Mouse (Mus musculus): Measurements from ENCODE around the gene Cacna2d3. TPM values are rescaled to one million over a fixed set of nuclear protein-coding genes. Genes with fewer than 3 reads are reported as not detected.

The Cacna2d3 gene
- polyA plus RNA-seq, 1 experiment from 2014 or later, result 0.03 TPM

DNA sequence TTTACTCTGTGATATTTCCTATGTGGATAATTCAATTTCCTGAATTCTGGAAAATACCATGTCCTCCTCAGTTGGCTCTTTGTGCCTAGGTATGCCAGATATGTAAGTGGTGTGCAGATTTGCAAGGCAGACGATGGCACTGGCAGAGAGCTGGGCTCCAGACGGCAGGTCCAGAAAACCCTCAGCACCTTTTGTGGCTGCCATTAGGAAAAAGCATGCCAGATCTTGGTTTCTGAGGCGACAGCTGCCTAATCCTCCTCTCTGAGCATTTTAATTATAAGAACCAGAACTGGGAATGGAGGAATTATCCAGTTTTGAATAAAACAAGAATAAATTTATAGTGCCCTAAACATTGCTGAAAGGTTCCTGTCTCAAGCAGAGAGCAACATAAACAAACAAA, 767.1 kb downstream of the Cacna2d3 start:
- Histone ChIP-seq H3K36me3 (replicated peaks) (no peaks in the 10 kb centered on the region), H3K4me2 (no peak overlapping the region), H3K4me1 (replicated peaks) (no peaks in the 10 kb centered on the region), H3K9me3 (replicated peaks) (no peaks in the 10 kb centered on the region), H3K9ac (no peak overlapping the region), H3K27me3 (no peaks in the 10 kb centered on the region), H3K27ac (replicated peaks) (no peak overlapping the region), H3K4me3 (replicated peaks) (no peak overlapping the region)
- 39% methylated on average over 3 of the region's 3 CpGs for WGBS (ENCODE audit: insufficient replicate concordance)
- no peak for ATAC-seq (ENCODE audit: insufficient read depth)

DNA sequence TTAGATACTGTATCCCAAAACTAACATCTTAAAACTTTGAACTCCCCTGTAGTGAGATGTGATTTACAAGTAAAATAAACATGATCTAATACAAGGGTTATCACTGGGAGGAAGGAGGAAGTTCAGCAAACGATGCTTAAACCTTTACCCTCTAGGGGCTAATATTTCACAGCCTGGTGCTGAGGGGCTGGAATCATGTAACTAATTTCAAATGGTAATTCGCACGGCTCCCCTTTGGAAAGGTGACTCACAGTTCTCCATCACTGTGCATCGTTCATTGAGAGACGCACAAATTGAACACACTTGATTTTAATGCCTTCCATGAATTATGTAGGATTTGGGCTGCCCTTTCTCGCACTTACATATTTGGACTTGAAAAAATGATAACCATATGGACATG, 767.6 kb downstream of the Cacna2d3 start:
- H3K4me3 ChIP-seq (replicated peaks), result no peak overlapping the region
- no peaks in the 10 kb centered on the region for H3K4me1 ChIP-seq (replicated peaks)
- H3K36me3 ChIP-seq (replicated peaks), result no peaks in the 10 kb centered on the region
- no peak for ATAC-seq (ENCODE audit: insufficient read depth)
- H3K9me3 ChIP-seq (replicated peaks), result no peaks in the 10 kb centered on the region
- no peak overlapping the region for H3K4me2 ChIP-seq
- H3K9ac ChIP-seq, result no peak overlapping the region
- no peaks in the 10 kb centered on the region for H3K27me3 ChIP-seq
- no peak overlapping the region for H3K27ac ChIP-seq (replicated peaks)
- WGBS (ENCODE audit: insufficient replicate concordance), result 45% methylated on average over 6 of the region's 6 CpGs

DNA sequence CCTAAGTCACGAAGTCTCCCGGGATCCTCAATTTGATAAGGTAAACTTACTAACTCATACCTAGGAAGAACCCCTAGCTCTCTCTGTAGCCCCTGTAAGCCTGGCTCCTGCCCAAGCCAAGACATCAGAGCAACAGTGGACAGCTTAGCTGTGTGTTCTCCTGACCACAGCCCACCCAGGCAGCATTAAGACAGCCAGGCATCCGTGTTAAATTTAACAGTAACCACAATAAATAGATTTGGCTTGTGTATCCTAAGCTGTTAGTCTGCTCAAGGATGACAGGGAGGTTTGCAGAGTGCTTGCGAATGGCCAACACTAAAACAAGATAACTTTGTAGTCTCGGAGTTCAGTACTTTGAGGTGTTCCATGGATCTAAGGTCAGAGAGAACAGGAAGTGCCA, 768.3 kb downstream of the Cacna2d3 start:
- no peaks in the 10 kb centered on the region for H3K9me3 ChIP-seq (replicated peaks)
- H3K27ac ChIP-seq (replicated peaks), result no peak overlapping the region
- no peak overlapping the region for H3K4me2 ChIP-seq
- H3K4me1 ChIP-seq (replicated peaks), result no peaks in the 10 kb centered on the region
- WGBS (ENCODE audit: insufficient replicate concordance), result 40% methylated on average over 5 of the region's 5 CpGs
- H3K27me3 ChIP-seq, result no peaks in the 10 kb centered on the region
- no peaks in the 10 kb centered on the region for H3K36me3 ChIP-seq (replicated peaks)
- no peak overlapping the region for H3K4me3 ChIP-seq (replicated peaks)
- ATAC-seq (ENCODE audit: insufficient read depth), result no peak
- no peak overlapping the region for H3K9ac ChIP-seq

DNA sequence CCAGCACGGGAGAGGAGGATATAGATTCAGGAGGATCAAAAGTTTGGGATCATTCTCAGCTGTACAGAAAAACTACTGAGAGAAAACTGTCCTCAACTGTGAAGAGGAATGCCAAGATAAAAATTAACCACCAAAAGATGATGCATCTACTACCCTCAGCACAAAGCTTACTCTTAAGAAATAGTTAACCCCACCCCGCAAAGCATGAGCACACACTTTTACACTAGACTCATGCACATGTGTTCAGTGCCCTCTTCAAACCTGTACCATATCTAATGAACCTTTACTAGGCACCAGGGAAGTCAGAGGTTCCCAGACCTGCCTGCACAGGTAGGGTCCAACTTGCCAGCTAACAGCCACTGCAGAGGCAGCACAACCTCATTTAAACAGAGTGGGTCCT, 771.2 kb downstream of the Cacna2d3 start:
- Histone ChIP-seq H3K27ac (replicated peaks) (no peak overlapping the region), H3K27me3 (no peaks in the 10 kb centered on the region), H3K9ac (no peak overlapping the region), H3K4me3 (replicated peaks) (no peak overlapping the region), H3K9me3 (replicated peaks) (no peaks in the 10 kb centered on the region), H3K36me3 (replicated peaks) (no peaks in the 10 kb centered on the region), H3K4me1 (replicated peaks) (no peaks in the 10 kb centered on the region), H3K4me2 (no peak overlapping the region)
- WGBS (ENCODE audit: insufficient replicate concordance), result 68% methylated on average over 2 of the region's 2 CpGs
- ATAC-seq (ENCODE audit: insufficient read depth), result no peak

DNA sequence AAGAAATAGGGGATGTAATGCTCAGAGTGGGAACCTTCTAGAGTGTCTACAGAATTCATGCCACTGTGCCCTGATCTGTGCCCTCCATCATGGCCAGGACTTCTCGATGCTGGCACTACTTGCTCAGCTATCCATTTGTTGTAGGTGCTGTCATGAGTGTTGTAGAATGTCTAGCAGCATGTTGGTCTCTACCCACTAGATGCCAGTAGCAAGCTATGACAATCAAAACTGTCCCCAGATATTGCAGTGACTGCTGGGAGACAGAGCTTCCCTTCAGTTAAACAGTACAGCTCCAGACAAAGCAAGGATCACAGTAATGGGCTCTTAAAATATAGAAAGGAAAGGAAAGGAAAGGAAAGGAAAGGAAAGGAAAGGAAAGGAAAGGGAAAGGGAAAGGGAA, 771.9 kb downstream of the Cacna2d3 start:
- Histone ChIP-seq H3K4me3 (replicated peaks) (no peak overlapping the region), H3K27ac (replicated peaks) (no peak overlapping the region), H3K36me3 (replicated peaks) (no peaks in the 10 kb centered on the region), H3K9ac (no peak overlapping the region), H3K27me3 (no peaks in the 10 kb centered on the region), H3K4me1 (replicated peaks) (no peaks in the 10 kb centered on the region), H3K9me3 (replicated peaks) (no peaks in the 10 kb centered on the region), H3K4me2 (no peak overlapping the region)
- 59% methylated on average over 1 of the region's 1 CpGs for WGBS (ENCODE audit: insufficient replicate concordance)
- no peak for ATAC-seq (ENCODE audit: insufficient read depth)

DNA sequence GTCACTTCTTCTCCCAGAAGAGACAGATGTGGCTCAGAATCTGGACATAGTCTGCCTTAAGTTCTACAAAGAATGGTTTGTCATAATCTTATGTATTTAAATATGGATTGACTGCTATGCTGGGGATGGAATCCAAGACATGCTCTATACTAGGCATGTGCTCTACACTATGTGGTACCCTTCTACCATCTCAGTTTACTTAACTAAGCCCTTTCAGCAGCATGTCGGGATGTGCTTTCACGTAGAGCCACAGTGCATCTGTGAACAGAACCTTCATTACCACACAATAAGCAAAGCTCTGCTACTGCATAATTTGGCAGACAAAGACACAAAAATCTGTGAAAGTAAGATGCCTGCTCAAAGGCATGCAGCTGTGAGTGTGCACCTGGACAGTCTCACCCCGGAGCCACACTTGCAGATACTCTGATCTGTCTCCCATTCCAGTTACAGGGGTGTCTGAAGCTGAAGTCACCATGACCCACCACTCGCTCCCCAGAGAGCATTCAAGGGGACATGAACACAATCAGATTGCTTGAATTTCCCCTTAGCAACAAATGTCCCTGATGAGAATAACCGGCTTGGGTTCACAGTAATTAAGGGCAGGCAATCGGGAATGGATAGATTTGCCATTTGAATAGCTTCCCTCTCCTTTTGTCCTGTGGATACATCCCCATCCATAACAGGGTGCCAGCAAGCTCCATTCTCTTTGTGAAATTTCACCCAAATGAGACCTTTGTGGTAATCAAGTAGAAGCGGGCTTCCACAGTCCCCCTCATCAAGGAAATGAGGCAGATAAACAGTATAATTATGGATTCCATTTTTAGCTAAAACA, 773.4 kb downstream of the Cacna2d3 start:
- no peaks in the 10 kb centered on the region for H3K27me3 ChIP-seq
- 68% methylated on average over 7 of the region's 7 CpGs for WGBS (ENCODE audit: insufficient replicate concordance)

DNA sequence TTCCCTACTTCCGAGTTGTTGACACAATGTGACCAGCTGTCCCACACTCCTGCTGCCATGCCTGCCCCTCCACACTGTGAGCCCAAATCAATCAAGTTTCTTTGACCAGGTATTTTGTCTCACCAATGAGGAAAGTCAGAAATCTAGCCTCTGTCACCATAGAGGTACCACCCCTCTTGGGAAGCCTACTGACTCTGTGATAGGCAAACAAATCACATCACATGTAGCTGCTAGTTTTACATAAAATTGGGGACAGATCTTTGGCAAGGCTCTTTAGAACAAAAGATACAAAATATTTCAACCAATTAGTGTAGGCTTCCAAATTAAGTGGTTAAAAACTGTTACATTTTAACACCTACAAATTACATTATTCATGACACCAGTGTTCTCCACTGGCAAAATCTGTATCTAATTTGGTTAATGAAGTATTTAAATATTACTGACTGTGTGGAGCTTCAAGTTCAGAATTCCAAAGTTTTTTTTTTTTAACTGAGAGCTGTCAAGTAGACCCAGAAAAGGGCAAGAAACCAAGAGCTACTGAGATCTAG, 788.8 kb downstream of the Cacna2d3 start:
- no peak for ATAC-seq (ENCODE audit: insufficient read depth)
- H3K9ac ChIP-seq, result no peak overlapping the region
- no peak overlapping the region for H3K27ac ChIP-seq (replicated peaks)
- no peaks in the 10 kb centered on the region for H3K9me3 ChIP-seq (replicated peaks)
- no peaks in the 10 kb centered on the region for H3K27me3 ChIP-seq
- 58% methylated on average over 1 of the region's 1 CpGs for WGBS (ENCODE audit: insufficient replicate concordance)
- no peak overlapping the region for H3K4me2 ChIP-seq
- H3K4me3 ChIP-seq (replicated peaks), result no peak overlapping the region
- H3K4me1 ChIP-seq (replicated peaks), result no peaks in the 10 kb centered on the region
- H3K36me3 ChIP-seq (replicated peaks), result no peaks in the 10 kb centered on the region

More for the DNA sequence above, 773.4 kb downstream of the Cacna2d3 start:
- ATAC-seq (ENCODE audit: insufficient read depth), result no peak
- no peak overlapping the region for H3K9ac ChIP-seq
- H3K4me1 ChIP-seq (replicated peaks), result no peaks in the 10 kb centered on the region
- no peak overlapping the region for H3K4me3 ChIP-seq (replicated peaks)
- H3K27ac ChIP-seq (replicated peaks), result no peak overlapping the region
- no peak overlapping the region for H3K4me2 ChIP-seq
- no peaks in the 10 kb centered on the region for H3K9me3 ChIP-seq (replicated peaks)
- no peaks in the 10 kb centered on the region for H3K36me3 ChIP-seq (replicated peaks)

DNA sequence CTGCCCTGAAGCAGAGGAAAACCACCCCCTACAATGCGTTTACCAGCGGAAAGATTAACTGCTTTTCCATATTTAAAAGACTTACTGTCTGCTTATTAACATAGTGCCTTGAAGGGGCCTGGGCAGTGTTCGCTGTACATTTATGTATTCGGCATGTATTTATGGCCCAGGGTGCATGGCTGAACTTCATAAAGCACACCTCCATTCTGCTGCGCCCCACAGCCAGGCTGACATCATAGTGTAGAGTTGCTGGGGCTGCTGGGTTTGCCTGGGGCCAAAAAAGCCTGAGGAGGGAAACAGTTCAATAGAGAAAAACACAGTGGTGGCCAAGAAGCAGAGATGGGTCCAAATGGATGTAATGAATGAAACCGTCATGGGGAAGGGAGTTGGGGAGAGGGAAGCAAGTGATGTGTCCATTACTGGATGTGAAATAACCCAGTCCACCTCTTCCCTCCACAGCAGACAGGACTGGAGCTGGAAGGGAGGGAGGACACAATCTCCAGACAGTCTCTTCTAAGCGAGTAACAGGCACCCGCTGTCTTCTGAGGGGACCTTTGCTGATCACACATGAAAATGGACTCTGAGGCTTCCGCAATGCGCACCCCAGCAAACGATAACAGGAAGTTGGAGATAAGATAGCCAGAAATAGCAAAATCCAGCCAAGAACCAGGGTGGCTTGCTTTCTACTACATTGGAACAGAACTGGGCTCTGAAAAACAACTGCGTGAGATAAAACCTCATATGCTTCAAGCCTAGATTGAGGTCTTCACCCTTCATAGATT, 798.3 kb downstream of the Cacna2d3 start:
- H3K4me2 ChIP-seq, result no peak overlapping the region
- no peaks in the 10 kb centered on the region for H3K9me3 ChIP-seq (replicated peaks)
- no peaks in the 10 kb centered on the region for H3K27me3 ChIP-seq
- no peaks in the 10 kb centered on the region for H3K4me1 ChIP-seq (replicated peaks)
- no peaks in the 10 kb centered on the region for H3K36me3 ChIP-seq (replicated peaks)
- no peak overlapping the region for H3K4me3 ChIP-seq (replicated peaks)
- H3K9ac ChIP-seq, result no peak overlapping the region
- no peak overlapping the region for H3K27ac ChIP-seq (replicated peaks)
- WGBS (ENCODE audit: insufficient replicate concordance), result 46% methylated on average over 12 of the region's 12 CpGs
- no peak for ATAC-seq (ENCODE audit: insufficient read depth)

DNA sequence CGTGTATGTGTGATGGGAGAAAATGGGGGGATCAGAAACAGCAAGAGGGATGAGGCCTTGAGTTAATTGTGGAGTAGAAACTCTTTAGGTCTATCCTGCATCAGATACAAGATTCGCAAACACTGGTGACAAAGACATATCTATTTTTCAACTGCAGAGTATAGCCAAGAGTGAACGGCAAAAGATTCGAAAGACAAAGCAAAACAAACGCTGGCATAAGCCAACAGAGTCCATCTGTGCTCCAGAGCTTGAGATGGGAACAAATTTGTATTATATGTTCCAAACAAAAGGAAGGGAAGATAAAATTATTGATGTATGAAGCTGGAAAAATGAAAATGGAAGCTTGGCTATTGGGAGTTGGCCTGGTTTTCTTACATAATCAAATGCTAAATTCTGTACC, 802.8 kb downstream of the Cacna2d3 start:
- Histone ChIP-seq H3K9ac (no peak overlapping the region), H3K27me3 (no peaks in the 10 kb centered on the region), H3K4me2 (no peak overlapping the region), H3K4me1 (replicated peaks) (no peaks in the 10 kb centered on the region), H3K9me3 (replicated peaks) (no peaks in the 10 kb centered on the region), H3K4me3 (replicated peaks) (no peak overlapping the region), H3K36me3 (replicated peaks) (no peaks in the 10 kb centered on the region), H3K27ac (replicated peaks) (no peak overlapping the region)
- 64% methylated on average over 5 of the region's 5 CpGs for WGBS (ENCODE audit: insufficient replicate concordance)
- no peak for ATAC-seq (ENCODE audit: insufficient read depth)

DNA sequence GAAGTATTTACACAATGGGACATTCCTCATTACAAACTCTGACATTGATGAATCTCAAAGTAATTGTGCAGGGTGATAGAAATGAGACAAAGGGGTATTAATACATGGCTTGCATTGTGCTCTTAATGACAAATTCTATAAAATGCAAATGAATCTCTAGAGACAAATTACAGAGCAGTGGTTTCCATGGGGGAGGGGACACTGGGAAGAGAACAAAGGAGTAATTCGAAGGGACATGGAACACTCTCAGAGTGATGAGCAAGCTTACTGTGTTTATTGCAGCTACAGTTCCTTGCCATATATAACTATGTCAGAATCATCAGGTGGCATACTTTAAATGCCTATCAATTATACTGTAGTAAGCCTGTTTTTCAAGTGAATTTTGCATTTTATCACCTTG, 806.7 kb downstream of the Cacna2d3 start:
- Histone ChIP-seq H3K36me3 (replicated peaks) (no peaks in the 10 kb centered on the region), H3K27ac (replicated peaks) (no peak overlapping the region), H3K9ac (no peak overlapping the region), H3K4me2 (no peak overlapping the region), H3K4me3 (replicated peaks) (no peak overlapping the region), H3K27me3 (no peaks in the 10 kb centered on the region), H3K4me1 (replicated peaks) (no peaks in the 10 kb centered on the region), H3K9me3 (replicated peaks) (no peaks in the 10 kb centered on the region)
- no peak for ATAC-seq (ENCODE audit: insufficient read depth)
- 27% methylated on average over 1 of the region's 1 CpGs for WGBS (ENCODE audit: insufficient replicate concordance)

DNA sequence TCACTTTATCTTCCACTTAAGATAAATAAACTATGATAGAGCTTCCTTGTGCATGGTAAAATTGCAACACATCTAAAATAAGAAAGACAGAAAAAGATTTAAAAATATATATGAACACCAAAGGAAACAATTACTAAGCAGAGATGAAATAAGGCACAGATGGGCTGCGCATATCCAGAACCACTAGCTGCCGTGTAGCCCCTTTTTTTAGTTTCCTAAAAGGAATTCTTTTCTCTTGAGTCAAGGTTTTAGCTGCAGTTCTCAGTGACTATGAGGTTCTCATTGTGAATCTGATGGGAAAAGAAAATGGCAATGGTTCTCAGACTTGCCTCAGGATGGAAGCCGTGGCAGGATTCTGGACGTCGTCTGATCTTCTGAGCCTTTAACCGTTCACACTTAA, 814.0 kb downstream of the Cacna2d3 start:
- WGBS (ENCODE audit: insufficient replicate concordance), result 80% methylated on average over 6 of the region's 6 CpGs
- Histone ChIP-seq H3K9ac (no peak overlapping the region), H3K4me3 (replicated peaks) (no peak overlapping the region), H3K36me3 (replicated peaks) (no peaks in the 10 kb centered on the region), H3K4me1 (replicated peaks) (no peaks in the 10 kb centered on the region), H3K9me3 (replicated peaks) (no peaks in the 10 kb centered on the region), H3K27ac (replicated peaks) (no peak overlapping the region), H3K27me3 (no peaks in the 10 kb centered on the region), H3K4me2 (no peak overlapping the region)
- ATAC-seq (ENCODE audit: insufficient read depth), result no peak

Measured in liver, embryonic 15.5 days (tissue).